Mouse (Mus musculus) lung, postnatal 0 days (tissue): Measurements from ENCODE around the gene Lgals4.

Source experiments
- CTCF ChIP-seq: IDR thresholded peaks from 2 replicates; pipeline ENCODE4 v1.5.1; 2016; ENCODE audit warnings: antibody characterized with exemption, mild to moderate bottlenecking
- EP300 ChIP-seq: IDR thresholded peaks from 2 replicates; pipeline ENCODE4 v1.6.1; 2016; ENCODE audit warnings: antibody characterized with exemption, mild to moderate bottlenecking, control low read depth

- TF ChIP-seq CTCF = no peak
- no peak for TF ChIP-seq EP300
Observed at GRCm38 (mm10) chr7:28814306-28815034, 19.2 kb upstream of the Lgals4 start.
